Mouse (Mus musculus): ENCODE measurements at regions not wholly inside any gene's neighbourhood (a gene's known extent, or its start where the extent isn't known, plus 50 kb on each side); places are given as distances from the start of the nearest gene placed in this dataset.
"Not testable (repeated sequence)": the region's sequence is repeated elsewhere in the genome, so short reads cannot be mapped to it uniquely, and the experiment has no call there.

DNA sequence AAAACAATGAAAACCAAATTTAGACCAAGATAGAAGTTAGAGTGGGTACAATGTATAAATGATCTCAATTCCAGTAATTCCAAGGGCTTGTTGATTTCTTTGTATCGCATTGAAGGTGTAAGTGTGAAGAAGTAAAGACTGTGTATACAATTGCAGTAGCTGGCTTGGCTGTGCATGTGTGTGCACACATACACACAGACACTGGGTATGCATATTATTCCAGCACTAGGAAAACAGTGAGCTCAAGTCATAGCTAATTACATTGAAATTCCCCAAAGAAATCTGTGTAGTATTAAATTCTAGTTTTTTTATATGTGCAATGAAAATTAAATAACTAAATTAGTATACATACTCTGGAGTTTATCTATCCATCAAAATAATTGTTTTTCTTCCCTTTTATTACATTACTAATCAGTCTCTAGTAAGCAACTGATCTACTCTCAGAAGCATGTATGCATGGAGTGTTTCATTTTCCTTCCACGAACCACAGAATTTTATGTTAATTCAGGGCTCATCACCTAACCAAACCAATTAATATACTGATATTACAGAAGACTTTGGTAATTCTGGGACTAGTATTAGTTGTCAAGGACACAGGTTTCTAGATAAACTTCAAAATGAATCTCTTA lies 56.5 kb downstream of the Gm8797 start:
- DNase-seq: no peak

DNA sequence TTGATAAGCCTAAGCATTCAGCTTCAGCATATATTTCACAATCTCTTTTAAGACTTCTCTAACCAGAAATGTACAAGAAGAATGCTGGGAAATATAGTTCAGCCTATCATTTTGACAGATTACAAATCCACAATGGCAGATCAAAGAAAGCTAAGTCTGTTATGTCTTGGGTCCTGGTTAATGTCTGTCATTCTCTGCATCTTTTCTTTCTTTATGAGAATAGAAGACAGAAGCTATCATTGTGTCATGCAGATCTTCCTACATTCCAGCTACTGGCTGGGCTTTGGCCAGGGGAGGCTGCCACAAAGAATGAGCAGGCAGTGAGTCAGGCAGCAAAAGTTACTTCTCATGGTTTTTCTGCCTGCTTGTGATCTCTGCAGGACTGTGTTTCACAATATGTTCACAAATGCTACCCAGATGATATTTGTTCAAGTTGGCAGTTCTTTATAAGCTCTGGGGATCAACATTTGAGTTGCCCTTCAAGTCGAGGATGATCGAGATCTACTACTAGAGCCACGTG lies 60.5 kb downstream of the Gm8797 start:
- no peak for DNase-seq

DNA sequence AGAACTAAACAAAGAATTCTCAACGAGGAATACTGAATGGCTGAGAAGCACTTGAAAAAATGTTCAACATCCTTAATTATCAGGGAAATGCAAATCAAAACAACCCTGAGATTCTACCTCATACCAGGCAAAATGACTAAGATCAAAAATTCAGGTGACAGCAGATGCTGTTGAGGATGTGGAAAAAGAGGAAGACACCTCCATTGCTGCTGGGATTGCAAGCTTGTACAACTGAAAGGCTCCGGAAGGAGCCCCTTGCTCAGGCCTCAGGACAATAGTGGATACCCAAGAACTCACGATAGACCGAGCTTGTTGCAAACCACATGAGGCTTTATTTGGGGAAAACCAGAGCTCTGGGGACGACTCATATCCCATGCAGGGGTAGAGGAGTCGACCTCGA lies 69.6 kb downstream of the Gm8797 start:
- not testable (repeated sequence) for DNase-seq

DNA sequence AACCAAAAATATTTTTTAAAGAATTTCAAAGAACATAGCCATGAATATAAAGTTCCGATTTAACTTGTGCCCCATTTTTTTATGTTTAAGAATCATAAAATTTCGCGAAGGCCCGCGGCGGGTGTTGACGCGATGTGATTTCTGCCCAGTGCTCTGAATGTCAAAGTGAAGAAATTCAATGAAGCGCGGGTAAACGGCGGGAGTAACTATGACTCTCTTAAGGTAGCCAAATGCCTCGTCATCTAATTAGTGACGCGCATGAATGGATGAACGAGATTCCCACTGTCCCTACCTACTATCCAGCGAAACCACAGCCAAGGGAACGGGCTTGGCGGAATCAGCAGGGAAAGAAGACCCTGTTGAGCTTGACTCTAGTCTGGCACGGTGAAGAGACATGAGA lies 109.6 kb downstream of the Gm8797 start:
- DNase-seq: peak; percentile 100

DNA sequence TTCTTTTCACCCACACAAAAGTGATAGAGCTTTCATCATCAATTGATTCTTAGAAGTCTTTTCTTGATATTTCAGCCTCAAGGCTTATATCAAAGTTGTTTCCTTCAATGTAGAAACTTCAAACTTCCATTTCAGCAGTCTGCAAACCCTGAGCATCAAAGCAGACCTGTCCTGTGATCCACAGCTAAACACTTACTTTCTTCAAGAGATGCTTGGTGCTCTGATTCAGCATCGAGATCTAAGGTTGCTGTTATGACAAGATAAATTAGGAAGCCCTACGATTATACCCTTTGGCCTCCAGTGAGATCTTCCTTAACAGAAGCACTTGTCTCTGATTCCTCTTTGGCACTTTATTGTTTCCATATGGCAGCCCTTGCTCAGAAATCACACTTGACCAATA lies 119.8 kb downstream of the Gm8797 start:
- no peak for DNase-seq

DNA sequence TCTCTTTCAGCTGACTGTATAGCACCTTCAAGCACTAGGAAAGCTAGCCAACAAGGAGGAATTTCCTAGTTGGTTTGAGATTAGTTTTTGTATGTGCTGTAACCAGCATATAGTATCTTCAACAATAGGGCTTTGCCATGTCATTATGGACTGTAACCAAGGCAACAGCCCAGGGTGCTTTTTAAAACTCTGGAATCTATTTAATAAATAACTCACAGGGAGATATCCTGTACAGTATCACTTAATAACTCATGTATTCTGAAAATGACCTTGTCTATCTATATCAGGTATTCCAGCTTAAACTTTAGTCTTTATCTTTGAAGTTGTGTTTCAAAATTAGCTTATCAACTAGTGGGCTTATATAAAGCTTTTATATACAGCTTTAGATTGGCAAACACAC lies 128.5 kb downstream of the Gm8797 start:
- DNase-seq: no peak

DNA sequence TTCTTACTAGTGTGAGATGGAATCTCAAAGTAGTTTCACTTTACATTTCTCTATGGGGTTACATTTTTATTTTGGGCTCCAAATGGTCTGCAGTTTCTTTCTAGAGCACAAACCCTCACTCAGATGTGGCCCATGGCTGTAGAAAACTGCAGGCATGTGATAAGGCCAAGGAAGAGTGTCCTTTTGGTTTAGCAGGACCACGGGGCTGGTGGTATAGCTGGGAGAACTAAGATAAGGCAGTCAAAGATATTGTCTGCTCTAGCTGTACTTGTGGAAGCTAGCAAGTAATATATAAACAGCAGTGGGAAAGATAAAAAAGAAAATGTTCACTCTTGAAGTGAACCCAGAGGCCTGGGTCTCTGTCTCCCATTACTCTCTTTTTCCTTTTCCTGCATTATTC lies 166.9 kb downstream of the Gm8797 start:
- no peak for DNase-seq

DNA sequence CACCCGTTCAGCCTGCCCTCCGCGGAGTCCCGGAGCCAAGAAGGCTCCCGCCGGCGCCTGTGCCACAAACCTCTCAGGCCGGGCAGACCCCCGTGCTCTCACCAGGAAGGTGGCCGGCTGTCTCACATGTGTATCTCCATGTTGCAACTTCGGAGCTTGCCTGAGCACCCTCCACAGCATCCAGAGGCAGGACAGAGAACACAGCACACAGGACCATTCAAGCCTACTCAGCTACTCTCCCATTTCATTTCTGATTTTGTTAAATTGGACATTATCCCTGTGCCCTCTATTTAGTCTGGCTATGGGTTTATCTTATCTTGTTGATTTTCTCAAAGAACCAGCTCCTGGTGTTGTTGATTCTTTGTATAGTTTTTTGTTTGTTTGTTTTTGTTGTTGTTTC lies 199.6 kb downstream of the Gm8797 start:
- DNase-seq: not testable (repeated sequence)

DNA sequence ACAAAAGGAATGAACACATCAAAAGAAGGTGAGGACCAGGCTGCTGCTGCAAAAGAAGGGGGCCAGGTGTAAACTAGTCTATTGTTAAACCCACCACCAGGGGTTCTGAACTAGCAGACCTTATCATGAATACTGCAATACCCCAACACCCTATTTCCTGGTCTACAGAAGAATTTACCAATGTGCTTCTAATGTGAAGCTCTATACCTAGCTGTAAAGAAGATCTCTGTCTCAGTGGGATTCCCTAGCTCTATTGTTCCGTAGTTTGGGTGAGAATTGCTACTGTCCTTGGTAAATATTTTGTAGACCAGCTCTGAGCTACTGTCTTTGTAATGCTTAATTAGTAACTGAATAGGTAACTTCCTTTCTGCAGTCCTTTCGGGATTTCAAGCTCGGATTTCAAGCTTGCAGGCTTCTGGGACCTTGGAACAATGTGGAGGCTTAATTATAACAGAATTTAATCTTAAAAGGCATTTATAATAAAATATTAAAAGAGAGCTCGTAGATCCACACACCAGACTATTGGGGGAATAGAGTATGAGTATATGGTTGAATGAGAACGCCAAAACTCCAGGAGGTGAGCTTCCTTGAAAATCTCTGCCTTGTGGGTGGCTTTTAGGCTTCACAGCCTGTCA lies 238.5 kb downstream of the Gm8797 start:
- not testable (repeated sequence) for DNase-seq

DNA sequence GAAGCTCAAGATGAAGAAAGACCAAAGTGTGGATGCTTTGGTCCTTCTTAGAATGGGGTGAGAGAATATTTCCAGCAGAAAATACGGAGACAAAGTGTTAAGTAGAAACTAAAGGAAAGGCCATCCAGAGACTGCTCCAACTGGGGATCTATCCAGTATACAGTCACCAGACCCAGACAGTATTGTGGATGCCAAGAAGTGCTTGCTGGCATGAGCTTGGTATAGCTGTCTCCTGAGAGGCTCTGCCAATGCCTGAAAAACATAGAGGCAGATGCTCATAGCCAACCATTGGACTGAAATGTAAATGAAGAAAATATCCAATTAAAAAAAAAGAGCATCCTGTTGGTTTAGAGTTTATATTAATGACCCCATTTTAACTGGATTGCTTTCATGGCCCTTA lies 253.8 kb downstream of the Gm8797 start:
- DNase-seq: no peak

DNA sequence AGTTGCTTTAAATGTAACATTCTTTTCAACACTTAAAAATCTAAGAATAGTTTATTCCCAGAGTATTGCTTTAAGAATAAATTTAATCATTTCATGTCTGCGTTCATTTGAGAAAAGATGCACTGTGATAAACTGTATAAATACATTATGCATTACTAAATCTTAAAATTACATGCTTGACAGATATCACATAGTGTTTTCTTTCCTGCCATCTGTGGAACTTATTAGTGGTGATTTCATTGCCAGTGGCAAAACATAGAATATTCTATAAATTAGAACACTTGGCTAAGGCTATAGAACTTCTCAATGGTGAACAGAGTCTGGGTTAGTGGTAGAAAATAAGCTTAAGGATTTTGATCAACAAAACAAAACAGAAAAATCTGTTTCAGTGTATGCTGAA lies 268.1 kb downstream of the Gm8797 start:
- DNase-seq: no peak

DNA sequence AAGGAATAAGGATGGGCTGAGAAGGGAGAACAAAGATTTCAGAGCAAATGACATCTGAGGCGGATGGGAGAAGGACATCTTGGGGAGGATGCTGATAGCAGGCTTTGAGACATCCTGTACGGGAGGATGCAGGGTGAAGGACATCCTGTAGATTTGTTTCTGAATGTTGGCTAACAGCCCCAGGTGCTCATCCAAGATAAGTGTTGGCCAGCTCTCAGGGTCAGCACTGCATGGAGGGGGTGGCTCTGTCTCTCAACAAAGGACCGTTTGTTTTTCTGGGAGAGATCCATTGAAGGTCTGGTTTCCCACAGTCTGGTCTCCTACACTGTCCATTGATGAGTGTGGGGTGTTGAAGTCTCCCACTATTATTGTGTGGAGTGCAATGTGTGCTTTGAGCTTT lies 290.7 kb downstream of the Gm8797 start:
- not testable (repeated sequence) for DNase-seq

DNA sequence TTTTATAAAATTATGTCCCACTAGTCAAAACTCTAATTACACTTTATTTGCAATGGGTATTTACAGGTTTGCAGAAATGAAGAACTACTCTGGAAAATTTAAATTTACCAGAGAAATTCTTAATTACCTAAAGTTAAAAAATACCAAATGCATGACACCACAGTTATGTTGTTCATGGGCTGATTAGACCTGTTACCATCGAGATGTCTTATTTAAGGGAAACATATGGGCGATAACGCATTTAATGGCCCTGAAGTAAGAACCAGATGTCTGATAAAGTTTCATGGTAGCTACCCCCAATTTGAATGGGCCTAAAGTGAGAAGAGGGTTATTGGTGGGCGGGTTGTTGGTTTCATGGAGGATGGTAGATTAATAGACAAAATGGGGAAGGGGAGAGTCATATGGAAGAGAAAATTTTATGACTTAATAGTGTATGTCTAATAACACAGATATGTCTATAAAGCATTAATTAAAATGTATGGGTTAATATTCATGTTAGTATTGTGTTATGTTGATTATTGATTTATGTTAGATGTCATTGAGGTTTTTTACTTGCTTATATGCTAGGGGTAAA lies 299.0 kb downstream of the Gm8797 start:
- DNase-seq: no peak

DNA sequence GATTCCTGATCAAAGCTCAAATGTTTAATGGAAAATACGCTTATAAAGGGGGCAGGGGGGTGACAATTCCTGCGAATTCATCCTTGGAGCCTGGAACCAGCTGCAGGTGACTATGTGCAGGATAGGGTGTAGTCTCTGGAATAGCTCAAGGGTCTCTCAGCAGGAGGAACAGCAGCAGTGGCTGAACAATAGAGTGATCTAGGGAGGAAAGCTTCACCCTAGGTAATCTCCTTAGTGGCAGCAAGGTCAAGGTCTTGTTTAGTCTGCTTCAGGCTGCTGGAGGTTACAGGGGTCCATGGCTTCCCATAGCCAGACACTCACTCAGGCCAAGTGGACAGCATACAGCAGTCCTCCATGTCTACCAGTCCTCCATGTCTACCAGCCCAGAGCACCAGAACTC lies 301.3 kb downstream of the Gm8797 start:
- no peak for DNase-seq

DNA sequence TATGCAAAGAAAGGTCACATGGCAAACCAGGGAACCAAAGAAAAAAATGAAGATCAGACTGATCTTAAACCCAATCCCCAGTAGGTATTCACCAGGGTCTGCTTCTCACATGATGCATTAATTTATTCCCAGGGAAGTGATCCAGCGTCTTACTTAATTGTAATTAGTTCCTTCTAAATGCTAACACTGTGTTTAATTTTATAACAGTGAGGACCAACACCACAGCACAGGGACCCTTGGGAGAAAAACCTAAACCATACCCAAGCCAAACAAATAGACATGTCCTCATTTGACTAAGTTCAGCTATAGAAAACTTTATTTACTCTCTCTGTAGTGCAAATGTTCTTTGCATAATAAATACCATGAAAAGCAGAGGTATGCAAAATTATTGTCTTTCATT lies 333.2 kb downstream of the Gm8797 start:
- no peak for DNase-seq

DNA sequence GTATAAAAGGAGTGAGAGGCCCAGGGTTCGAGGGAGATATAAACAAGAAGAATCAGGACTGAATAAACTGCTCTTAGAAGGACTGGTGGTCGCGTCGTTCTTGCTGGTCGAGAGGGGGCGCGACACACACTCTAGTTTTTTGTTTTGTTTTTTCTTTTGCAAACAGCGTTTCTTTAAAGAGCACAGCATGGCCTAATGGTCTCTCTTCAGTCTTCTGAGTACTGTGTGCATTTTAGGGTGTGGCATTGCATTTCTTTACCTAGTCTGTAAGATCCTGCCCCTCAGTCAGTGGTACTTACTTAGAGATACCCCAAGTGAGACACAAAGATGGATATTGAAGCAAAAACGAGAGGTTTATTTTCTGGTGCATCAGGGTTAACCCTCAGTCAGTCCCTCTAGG lies 336.7 kb downstream of the Gm8797 start:
- DNase-seq: no peak

DNA sequence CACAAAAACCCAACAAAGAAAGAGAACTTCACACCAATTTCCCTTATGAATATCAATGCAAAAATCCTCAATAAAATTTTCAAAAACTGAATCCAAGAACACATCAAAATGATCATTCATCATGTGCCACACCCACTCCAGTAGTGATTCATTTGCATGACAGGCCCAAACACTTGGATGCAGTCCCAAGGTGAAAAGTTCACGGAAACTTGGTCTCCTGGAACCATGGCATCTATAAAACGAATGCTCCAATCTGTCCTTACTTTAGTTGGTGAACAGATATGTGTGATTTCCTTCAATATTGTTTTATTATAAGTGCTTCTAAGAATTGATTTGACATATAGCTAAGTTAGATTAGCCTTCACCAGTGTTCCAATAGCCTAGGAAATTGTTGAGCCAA lies 343.3 kb downstream of the Gm8797 start:
- DNase-seq: no peak

DNA sequence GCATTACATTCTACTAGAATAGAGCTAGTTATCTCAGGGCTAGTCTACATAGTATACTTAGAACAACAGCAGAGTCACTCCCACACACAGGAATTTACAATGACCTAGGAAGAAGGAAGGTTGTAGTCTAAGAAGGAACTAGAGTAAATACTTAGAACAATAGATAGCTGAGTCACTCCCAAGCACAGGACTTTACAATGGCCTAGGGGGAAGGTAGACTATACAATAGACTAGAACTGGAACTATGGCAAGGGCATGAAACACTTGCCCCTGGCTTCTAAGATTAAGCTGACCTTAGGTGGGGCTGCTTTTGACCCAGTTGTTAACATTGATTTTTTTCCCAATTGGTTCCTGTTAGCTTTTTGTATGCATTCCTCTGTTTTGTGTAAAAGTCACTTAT lies 343.8 kb downstream of the Gm8797 start:
- not testable (repeated sequence) for DNase-seq

DNA sequence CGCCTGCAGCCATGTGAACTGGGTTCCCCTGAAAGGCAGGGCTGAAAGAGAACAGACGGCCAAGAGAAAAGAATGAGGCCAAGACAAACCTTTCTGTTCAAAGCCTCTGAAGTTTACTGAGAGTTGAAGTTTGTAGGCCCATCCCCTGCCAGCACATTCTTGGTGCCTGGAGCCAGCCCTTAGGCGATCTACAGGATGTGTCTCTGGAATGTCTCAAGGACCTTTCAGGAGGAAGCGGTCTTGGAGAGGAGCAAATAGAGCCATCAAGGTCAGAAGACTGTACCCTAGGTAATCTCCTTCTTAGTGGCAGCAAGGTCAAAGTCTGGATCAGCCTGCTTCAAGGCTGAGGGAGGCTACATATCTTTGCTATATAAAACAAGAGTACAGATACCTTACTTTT lies 350.3 kb downstream of the Gm8797 start:
- DNase-seq: no peak

DNA sequence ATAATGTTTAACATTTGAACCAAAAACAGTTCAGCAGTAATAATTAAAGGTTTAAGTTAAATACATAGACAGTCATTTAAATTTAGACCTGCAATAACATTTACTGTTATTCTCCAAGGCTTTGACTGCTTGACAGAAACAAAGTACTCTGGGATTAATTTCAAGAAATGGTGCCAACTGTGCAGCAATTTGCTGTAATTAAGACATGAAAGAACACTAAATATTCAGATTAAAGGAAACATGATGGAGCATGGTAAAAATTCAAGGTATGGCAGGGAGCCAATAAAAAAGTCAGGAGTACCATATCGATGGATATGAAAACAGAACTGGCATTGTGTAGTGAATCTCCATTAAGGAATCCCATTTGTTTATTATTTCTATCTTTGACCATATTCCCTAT lies 352.3 kb downstream of the Gm8797 start:
- DNase-seq: no peak

DNA sequence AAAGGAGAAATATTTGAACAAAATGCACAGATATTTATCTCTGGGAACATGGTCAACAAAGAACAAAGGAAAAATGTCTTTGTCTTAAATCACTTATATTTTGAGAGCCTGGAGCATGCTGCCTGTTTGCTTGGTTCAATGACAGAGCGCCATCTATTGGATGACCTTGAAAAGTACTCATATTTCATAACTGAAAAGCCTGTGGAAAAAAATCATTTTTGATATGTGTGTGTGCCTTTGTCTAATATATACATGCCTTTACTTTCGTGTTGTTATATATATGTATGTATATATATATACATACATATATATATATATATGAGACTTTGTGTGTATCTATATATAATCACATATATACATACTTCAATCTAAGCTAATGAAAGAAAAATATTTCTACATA lies 356.1 kb downstream of the Gm8797 start:
- DNase-seq: no peak

DNA sequence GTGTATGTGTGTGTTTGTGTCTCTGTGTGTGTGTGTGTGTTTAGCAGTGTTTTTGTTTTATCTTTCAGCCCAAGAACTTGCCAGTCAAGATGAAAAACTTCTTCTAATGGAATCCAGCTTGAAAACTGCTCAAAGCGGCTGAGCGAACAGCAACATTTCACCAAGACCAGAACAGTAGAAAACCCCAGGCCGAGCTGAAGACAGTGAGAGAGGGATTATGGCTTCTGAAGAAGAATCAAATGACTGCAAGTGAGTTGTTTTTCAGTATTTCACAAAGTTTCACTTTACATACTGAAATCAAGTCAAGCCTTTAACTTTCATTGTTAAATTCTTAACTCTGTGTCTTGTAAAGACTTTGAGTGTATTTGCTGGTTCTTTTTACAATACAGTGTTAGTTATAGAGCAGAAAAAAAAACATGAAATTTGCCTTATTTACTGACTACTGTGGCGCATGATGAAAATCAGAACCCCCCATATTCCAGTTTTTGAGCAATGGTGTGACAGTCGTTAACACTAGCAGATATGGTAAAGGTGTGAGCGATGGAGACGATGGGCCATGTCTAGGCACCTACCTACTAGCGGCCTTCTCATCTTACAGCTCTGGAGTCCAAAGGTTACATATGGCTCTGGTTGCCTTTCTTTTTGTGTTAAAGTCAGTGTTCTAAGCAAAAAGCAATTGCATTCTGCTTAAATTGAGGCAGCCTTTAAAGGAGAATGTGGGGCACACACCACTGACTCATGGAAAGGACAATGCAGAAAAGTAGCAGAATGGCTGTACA lies 357.0 kb downstream of the Gm8797 start:
- DNase-seq: no peak

DNA sequence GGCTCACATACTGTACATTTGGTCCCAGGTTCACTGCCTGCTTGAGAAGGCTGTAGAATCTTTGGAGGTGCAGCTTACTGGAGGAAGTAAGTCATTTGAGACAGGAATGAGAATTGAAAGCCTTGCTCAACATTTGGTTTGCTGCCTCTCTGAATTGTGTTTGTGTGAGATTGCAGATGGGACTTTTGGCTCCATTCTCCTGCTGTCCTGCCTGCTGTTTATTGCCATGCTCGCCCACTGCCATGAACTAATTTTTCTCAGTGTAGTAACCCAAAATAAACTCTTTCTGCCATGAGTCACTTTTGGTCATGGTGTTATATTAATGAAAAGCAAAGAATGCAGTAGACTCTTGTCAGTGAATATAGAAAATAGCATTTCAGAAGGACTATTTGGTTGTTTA lies 368.1 kb downstream of the Gm8797 start:
- no peak for DNase-seq

DNA sequence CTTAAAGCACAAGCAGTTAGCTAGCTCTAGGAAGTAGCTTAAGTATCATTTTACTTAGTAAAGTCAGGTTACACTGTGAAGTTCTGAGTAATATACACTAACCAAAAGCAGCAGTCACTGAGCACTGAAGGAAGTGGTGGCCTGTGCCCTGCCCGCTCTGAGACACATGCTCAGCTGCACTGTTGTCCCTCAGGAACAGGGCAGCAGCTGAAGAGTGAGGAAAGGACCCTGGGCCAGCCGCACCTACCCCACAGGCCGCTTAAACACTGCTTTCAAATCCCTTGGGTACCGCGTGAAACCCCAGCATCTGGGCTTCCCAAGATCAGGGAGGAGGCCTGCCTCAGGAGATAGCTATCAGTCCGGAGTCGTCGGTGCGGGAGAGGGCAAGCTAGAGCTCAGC lies 385.1 kb downstream of the Gm8797 start:
- DNase-seq: not testable (repeated sequence)
